In the genomic region with DNA sequence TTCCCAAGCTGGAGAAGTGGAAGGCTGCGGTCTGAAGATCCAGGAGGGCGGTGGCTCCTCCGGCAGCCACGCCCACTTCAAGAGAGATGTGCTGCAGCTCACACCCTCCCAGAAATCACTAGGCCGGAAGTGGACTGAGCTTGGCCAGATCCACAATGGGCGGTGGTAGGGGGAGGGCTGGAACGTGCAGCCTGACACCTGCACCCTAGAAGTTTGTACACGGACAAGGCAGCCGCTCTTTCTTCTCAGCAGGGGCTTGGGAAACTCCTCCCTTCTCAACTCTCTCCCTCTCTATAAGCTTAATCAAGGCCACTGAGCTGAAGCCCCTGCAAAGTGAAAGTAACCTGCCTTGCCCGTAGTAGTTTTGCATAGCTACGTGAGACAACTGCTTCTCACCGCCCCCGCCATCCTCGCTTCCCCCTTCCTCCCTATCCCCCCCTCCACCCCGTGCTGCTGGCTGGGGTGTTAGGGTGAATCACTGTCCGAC, we compare ENCODE assay signal across 8 mouse cellular contexts.
DNase-seq lines count a peak whose midpoint lies in the region; TF ChIP-seq lines count a peak whose summit lies in the region.

No protein-coding gene starts in this region.

- TF ChIP-seq CTCF in E14TG2a.4 (conservative IDR thresholded peaks at IDR 0.05; ENCODE audit: low read length), result no peak

- H3K4me1 ChIP-seq in E14TG2a.4 (replicated peaks; ENCODE audit: low read depth, low read length), result peaks cover 54% of the 10 kb centered on the region
- peaks cover 16% of the 10 kb centered on the region for H3K4me1 ChIP-seq in midbrain, embryonic 10.5 days

- H3K4me3 ChIP-seq in E14TG2a.4 (replicated peaks; ENCODE audit: low read length), result peak overlapping the region; percentile 37; the same call in 1 of the 2 replicates
- H3K4me3 ChIP-seq in midbrain, embryonic 10.5 days, result peak overlapping the region; percentile 53

- H3K27ac ChIP-seq in midbrain, embryonic 10.5 days (replicated peaks), result peak overlapping the region; percentile 73

- WGBS in midbrain, embryonic 10.5 days, result 11% methylated on average over 16 of the region's 16 CpGs

- H3K9me3 ChIP-seq in E14TG2a.4 (ENCODE audit: low read length), result peaks cover 7% of the 10 kb centered on the region
- H3K9me3 ChIP-seq in midbrain, embryonic 10.5 days (replicated peaks), result no peaks in the 10 kb centered on the region

- H3K36me3 ChIP-seq in E14TG2a.4 (ENCODE audit: insufficient read depth, low read length), result no peaks in the 10 kb centered on the region
- no peaks in the 10 kb centered on the region for H3K36me3 ChIP-seq in midbrain, embryonic 10.5 days

- intact Hi-C loops in heart, postnatal 14 days (cut with DNase I), result loop anchor here (2.0 to 5.0 kb wide), 2 partner anchors 52 to 69 kb away; no protein-coding TSS in a partner anchor

- DNase-seq in adrenal gland, postnatal 10 days, result peak; percentile 83
- peak; percentile 33 for DNase-seq in fibroblast of lung, adult 2 months (ENCODE audit: low read depth)
- DNase-seq in heart, postnatal 14 days, result peak; percentile 72 to 75
- DNase-seq in kidney, postnatal 4 days, result peak; percentile 80 to 89
- DNase-seq in midbrain, embryonic 10.5 days (ENCODE audit: low spot score), result peak; percentile 61
- peak; percentile 32 to 51 for DNase-seq in spleen, postnatal 14 days (ENCODE audit: low spot score in 2 of 2)
- DNase-seq in right cerebral cortex, postnatal 25 days, result no peak

- peaks cover 53% of the 10 kb centered on the region for H3K27me3 ChIP-seq in E14TG2a.4 (ENCODE audit: insufficient read depth, low read length)
- 0 out of 2 replicates have a peak, but pooled peaks cover 6% of the 10 kb centered on the region for H3K27me3 ChIP-seq in midbrain, embryonic 10.5 days (ENCODE audit: low read depth, poor library complexity, severe bottlenecking)
